Mouse (Mus musculus): ENCODE data around the gene Flywch1. TPM values are rescaled to one million over a fixed set of nuclear protein-coding genes. Genes with fewer than 3 reads are reported as not detected.
A peak's percentile ranks its signal among the peaks of the same experiment; 100 is the strongest.

Gene Flywch1
- total RNA-seq, 1 experiment from 2014 or later = 33.8 TPM

DNA sequence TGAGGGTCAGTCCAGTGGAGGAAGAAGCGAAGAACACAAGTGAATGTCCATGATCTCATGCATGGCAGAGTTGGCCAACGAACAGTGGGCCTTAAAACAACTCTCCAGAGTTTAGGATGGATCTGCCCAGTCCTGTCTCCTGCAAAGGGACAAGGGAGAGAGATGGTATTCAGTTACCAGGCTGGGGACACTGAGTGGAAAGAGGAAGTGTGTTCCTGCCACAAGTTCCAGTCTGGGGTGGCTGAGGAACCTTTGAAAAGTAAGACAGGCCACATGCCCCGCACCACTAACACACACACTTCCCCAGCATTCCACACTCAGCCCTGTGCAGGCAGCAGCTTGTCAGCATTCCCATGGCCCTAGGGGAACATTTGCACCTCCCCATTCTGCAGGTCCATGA lies 24.6 kb downstream of the Flywch1 start:
- peak; percentile 40 for ATAC-seq (replicated peaks; ENCODE audit: low read depth, poor library complexity, severe bottlenecking)

DNA sequence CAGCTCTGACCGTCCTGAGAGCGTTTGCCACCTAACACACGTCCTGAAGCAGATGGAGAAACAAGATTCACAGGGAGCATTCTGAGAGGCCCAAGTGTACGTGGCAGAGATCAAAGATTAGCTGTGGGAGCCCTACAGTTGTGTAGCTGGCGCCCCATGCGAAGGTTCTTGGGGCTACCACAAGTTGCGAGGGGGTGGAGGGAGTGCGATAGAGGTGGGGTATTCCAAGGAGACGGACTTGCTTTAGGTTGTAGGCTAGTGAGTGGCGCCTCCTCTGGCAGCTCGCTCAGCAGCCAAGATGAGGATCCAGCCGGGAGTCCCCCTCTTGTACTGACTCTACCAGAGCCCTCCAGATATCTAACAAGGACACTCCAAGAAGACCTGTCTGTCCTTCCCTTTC lies 25.1 kb downstream of the Flywch1 start:
- ATAC-seq (replicated peaks; ENCODE audit: low read depth, poor library complexity, severe bottlenecking) = 0 out of 2 replicates have a peak, but pooled peaks have one; percentile 7

DNA sequence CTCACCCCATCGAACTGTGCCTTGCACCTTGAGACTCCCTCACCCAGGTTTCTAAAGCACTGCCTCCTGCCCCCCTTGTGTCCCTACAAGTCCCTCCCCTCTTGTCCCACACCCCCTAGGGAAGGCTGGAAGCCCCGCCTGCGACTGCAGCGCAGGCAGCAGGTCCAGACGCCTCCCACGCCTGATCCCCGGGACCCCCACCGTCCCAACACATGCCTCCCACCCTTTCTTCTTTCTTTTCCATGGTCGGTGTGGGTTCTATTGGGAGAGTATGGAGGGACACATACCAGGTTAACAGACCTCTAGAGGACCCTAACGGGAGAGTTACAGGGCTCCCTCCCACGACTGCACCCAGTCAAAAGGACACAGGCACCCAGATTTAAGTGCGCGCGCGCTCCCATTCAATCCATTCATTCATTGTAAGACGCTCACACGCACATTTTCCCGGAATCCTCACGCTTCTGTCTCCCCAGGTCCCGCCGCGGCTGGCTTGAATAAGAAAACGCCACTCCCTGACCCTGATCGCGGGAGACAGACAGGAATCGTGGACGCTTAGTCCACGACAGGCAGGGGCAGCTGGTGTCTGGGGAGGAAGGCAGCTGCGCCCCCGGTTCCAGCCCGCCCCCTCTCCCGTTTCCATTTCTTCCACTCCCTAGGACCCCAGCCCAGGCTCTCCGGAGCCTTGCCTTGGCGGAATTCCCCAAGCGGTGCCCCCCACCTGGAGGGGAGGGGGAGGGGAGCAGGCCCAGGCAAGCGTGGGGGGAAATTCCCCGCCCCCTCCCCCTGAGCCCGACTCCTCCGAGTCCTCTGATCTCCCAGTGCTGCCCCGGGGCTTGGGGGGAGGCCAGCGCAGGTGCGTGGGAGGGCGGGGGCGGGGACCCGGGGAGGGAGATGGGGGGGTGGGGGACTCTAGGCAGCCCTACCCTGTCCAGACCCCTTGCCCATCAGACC lies 25.8 kb downstream of the Flywch1 start, which contains the start of gene Kremen2:
Kremen2 (minus strand) TSS at position 533 of the 951 bp plus-strand sequence.
- ATAC-seq (replicated peaks; ENCODE audit: low read depth, poor library complexity, severe bottlenecking) = no peak

DNA sequence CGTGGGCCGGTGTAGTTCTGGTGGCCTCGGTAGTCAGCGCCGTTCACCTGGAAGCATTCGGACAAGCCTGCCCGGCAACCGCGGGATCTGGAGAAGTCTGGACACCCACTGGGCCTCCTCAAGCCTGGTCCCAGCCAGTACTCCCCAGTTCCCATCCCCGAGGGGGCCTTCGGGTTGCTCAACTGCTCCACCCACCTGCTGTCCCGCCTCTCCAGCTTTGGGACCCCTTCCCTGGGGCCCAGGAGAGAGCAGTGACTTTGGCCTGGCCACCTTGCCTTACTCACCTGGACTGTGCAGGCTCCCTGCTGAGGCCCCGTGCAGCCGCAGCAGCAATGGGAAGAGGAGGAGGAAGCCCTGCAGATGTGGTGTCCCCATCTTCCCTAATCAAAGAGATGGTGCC lies 26.8 kb downstream of the Flywch1 start:
- ATAC-seq (replicated peaks; ENCODE audit: low read depth, poor library complexity, severe bottlenecking) = no peak

DNA sequence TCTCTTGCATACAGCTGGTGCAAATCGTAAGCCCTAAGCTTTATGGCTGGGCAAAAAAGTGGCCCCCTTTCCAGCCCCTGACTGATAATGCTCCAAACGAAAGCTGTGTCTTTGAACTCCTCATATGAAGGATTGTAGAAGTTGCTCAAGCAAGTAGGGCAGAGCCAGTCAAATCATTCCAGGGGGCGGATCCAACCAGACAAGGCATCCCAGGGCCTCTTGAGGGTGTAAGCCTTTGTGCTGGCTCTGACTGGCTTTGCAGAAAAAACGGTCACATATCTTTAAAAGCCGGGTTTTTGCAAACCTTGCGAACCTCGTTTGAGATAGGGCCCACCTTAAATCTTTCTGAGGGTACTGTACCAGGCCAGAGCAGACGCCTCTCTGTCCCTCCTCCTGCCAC lies 27.3 kb downstream of the Flywch1 start:
- ATAC-seq (replicated peaks; ENCODE audit: low read depth, poor library complexity, severe bottlenecking) = no peak

DNA sequence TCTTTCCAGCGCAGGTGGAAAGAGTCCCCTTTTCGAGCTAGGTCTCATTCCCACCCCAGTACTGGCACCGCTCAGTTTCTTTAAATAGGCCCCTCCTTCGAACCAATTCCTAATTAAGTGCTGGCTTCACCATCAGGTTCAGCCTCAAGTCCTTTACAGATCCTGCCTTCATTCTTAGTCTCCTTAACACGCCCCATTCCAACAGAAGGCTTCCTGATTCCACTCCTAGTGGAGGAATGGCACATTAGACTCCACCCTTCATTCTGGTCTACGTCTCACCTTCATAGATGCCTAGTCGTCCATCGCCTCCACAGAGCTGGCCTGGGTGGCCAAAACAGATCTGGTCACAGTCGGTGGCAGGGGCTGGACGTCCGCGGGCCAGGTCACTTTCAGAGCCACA lies 28.5 kb downstream of the Flywch1 start:
- no peak for ATAC-seq (replicated peaks; ENCODE audit: low read depth, poor library complexity, severe bottlenecking)

DNA sequence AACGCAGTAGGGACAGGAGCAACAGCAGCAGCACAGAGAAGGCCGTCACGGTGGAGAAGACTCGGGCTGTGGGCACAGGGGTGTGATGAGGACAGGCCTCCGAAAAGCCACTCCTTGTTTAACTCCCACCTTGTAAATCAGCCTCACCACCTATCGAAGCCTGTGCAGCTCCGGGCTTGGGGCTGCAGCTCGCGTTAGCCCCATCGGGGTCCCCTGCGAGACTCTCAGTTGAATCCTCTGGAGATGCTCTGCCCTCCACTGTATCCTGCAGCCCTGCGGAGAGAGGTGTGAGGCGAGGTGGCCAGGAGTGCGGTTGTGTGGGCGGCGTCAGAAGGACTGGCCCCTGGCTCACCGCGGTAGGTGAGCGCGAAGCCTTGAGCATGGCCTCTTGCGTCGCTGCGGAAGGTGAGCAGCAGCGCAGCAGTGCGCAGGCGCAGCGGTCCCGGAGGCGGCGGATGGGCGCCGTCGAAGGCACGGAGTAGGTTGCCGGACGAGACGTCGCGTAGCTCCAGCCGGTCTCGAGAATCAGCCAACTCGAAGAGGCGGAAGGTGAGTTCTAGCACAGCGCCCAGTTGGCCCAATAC lies 29.1 kb downstream of the Flywch1 start:
- ATAC-seq (replicated peaks; ENCODE audit: low read depth, poor library complexity, severe bottlenecking) = no peak

DNA sequence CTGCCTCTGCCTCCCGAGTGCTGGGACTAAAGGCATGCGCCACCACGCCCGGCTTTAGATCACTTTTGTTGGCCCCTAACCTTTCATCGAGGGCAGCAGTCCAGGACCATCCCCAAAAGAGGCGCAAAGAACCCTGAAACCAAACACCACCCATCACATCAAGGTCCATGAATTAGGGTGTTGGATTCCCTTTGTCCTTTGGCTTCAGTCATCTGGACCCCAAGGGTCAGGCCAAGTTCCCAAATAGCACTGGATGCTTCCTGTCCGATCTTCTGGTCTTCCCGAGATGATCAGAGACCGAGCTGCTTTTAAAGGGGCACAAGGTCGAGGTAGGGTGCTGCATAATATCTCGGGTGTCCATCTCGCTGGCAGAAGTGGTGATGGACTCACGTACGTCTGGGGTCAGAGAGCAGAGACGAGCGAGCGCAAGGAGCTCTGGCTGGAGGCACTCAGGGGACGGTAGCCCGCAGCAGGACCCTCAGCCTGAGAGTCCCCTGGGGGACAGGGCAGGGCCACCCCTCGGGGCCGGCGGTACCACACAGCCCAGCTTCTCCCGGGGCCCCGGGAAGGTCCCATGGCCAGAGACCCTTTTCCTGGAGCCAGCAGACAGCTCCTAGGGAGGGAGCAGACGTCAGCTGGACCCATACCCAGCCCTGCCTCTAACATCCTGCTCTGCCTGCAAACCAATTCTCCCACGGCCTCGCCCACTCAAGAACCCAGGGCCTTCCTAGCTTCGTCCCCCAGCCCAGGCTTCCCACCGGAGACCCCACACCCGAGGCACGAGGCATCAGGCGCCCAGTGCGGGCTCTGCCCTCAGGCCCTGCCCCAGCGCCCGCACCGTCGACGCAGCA lies 29.8 kb downstream of the Flywch1 start:
- no peak for ATAC-seq (replicated peaks; ENCODE audit: low read depth, poor library complexity, severe bottlenecking)

DNA sequence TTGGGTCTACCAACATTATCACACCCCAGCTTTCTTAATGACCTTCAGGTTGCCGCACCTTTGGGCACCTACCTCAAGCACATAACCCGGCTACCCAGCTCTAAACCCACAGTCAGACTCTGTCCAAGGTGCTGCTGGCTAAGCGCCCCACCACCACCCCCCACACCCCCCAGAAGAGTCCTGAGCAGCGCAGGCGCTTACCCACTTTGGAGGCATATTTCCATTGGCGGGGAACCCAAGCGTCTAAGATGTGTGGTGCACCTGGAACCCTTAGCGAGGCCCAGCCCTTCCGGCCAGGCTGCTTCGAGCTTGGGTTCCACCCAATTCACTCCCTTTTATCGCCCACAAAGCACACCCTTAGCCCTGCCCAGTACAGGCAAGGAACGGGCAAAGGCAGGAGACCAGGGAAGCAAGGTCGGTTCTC lies 30.8 kb downstream of the Flywch1 start, which contains the start of gene Paqr4:
Paqr4 (minus strand) TSS at position 270 of the 424 bp plus-strand sequence.
- ATAC-seq (replicated peaks; ENCODE audit: low read depth, poor library complexity, severe bottlenecking) = peak; percentile 45

DNA sequence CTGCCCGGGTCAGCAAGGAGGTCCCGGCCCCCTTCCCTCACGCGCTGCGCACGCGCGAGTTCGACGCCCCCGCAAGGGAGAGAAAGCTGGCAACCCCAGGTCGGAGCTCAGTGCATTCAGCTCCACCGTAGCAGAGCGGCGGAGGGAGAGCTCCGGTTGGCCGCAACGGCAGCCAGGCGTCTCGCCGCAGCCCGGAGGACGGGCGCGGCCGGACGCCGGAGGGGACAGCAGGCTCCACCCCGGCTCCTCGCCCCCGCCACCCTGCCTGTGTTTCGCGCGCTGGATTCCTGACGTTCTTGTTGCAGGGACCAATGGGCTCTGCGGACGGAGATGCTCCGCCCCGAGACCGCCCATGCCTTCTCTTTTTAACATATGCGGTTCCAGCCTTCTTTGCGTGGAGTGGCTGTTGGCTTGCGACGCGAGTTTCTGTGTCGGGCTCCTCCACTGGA lies 31.2 kb downstream of the Flywch1 start:
- ATAC-seq (replicated peaks; ENCODE audit: low read depth, poor library complexity, severe bottlenecking) = peak; percentile 78

DNA sequence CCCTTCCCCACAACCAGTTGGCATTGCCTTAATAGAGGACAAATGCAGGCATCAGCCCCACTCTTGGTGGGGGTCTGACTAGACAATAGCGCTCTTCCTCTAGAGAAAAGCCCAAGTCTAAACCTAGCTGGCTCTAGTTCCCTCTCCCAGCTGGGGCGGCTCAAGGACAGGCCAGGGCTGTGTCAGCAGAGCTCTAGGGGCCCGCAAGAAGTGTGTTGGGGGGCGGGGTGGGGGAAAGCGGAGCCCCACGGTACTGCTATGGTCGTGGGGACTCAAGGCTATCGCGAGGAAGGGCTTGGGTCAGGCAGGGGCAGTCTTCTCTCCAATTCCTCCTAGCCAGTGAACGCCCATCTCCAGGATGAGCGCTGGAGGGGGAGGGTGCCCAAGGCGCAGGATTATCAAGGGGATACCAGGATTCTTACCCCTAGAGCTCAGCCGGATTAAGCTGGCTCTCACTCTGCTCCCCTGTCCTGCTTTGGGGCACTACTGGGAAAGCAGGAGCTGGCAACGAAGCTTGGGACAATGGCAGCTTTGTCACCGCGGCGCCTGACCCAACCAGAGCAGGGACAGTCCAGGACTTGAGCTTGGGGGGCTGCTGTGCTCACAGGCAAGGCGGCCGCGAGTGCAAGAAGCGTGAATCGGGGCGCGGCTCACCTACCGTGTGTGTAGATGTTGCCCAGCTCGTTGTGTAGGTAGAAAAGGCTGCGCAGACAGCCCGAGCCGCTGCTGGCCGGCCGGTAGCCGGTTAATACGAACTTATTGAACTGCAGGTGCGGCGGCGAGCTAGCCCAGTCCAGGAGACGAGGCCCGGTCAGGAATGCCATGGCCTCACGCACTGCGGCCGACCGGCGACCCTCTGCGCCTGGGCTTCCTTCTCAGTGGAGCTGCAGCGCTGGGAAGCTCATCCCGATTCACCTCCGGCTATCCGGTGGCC lies 31.9 kb downstream of the Flywch1 start:
- ATAC-seq (replicated peaks; ENCODE audit: low read depth, poor library complexity, severe bottlenecking) = 0 out of 2 replicates have a peak, but pooled peaks have one; percentile 1

DNA sequence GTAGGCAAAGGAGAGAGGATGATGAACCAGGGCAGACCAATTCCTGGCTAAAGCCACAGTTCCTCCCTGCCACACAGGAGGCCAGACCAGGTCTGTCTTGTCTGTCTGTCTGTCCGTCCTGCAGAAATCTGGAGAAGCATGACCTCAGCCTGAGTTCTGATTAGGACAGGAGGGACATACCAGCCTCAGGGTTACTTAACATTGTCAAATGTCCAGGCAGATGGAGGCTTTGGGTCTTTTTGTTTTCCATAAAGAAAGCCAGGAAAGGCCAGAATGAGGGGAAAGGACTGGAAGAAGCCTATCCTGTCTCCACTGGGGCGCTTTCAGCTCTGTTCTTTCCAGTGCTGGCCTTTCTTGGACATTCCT lies 32.6 kb downstream of the Flywch1 start:
- ATAC-seq (replicated peaks; ENCODE audit: low read depth, poor library complexity, severe bottlenecking) = no peak

DNA sequence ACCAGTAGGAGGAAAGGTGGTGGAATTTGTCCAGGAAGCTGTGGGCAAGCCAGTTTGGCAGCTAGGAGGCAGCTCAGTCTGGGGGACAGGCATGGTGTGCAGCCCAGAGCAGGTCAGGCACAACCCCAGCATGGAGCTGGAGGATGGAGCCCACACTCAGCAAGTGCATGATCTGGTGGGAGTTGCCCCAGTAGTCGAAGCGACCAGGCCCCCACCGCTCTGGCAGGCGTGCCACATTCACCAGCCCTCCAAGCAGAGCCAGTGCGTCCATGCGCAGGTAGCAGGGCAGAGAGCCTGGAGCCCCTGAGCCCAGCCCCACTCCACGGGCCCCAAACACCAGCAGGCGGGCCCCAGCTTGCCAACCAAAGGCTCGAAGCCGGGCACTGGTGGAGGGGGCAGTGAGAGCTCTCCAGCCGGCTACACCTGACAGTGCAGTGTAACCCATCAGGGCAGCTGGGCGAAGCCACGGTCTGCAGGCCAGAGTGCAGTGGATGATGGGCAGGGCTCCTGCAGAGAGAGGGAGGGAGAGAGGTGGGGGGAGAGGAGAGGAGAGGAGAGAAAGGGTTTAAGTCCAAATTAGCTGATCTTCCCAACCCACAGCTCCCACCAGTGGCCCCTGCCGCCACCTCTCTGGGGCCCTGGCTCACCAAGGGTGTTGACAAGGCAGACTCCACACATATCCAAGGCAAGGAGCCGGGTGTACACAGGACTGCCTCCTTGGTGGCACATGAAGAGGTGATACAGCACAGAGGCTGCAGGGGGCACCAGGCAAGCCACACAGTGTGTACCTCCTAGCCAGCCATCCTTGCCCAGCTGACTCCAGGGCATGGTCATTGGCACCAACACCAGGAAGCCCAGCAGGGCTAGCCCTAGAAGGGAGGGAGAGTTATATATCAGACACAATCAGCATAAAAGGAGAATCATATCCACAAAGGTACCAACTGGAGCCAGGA lies 33.6 kb downstream of the Flywch1 start:
- ATAC-seq (replicated peaks; ENCODE audit: low read depth, poor library complexity, severe bottlenecking) = no peak

DNA sequence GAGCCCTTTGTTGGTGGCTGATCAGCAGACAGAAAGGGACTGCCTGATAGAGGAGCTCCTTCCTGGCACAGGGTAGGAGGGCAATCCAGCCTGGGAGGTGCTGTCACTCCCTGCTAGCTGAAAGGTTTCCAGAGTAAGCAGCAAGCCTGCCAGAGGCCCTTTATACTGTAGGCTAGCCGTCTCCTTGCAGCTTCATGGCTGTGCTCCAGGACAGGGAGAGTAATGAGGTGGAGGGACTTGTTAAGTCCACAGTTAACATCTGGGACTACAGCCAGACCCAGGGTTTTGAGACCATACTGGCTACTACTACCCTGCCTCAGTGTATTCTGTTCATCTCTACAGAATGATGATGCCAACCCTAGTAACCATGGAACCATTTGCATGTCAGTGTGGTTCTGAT lies 37.1 kb downstream of the Flywch1 start:
- no peak for ATAC-seq (replicated peaks; ENCODE audit: low read depth, poor library complexity, severe bottlenecking)

DNA sequence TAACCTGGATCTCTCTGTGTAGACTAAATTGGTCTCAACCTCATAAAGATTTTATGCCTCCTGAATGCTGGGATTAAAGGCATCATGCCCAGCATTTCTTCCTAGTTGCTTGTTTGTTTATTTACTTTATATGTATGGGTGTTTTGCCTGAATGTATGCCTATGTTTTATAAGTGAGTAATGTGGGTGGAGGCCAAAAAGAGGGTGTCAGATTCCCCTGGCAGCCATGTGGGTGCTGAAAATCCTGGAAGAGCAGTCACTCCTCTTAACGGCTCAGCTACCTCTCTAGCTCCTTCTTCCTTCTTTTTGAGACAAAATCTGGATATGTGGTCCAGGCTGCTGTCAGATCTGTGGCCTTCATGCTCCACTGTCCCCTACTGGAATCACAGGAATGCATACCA lies 41.0 kb downstream of the Flywch1 start:
- no peak for ATAC-seq (replicated peaks; ENCODE audit: low read depth, poor library complexity, severe bottlenecking)

DNA sequence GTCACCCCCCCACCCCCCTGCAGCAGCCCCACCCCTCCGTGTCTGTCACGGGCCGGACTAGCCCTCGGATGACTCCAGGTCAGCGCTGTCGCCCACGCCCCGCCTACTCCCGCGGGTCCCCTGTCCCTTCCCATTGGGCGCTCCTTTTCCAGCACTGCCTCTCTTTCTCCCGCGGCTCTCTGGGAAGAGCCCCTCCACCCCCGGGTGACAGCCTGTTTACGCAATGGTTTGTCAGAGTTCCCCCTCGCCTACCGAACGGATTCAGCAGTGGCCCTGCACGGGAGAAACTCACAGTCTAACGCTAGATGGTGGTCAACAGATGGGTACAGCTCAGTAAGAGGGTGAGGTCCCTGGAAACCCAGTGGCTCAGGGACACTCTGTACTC lies 44.7 kb downstream of the Flywch1 start:
- peak; percentile 85 for ATAC-seq (replicated peaks; ENCODE audit: low read depth, poor library complexity, severe bottlenecking)

DNA sequence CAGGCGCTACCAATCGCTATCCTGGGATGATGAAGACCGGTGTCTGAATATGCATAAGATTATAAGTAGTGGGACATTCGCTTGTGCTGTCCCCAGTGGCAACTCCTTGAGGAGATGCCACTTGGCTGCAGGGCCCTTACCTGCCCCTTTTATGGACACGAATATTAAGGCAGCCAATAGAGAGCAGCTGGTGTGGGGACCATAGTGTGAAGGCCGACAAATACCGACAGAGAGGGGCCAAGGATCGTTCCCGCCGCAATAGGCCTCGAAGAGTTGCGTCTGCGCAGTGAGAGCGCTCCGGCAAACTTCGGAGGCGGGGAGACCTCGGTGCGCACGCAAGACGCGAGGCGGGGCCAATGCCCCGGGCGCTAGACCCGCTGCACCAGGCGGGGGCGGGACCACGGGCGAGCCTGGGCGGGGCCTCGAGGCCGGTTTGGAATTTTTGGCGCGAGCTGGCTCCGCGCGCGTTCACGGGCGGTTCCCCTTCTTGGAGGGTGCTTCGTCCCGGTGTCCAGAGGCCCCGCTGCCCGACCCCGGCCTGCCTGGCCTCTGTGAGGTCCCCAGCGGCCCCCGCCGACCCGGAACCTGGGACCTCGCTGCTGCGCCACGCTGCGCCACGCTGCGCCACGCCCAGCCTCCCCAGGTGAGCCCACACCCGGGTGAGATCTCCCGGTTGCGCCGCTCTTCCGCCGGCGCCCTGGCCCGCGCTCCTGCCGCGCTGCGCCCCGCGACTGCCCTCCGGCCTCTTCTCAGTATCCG lies 45.2 kb downstream of the Flywch1 start, which contains the start of gene Pkmyt1:
Pkmyt1 (plus strand) TSS at position 338 of the 759 bp plus-strand sequence.
- peak; percentile 85 for ATAC-seq (replicated peaks; ENCODE audit: low read depth, poor library complexity, severe bottlenecking)
